Mouse (Mus musculus): ENCODE measurements around the gene Snupn. TPM values are rescaled to one million over a fixed set of nuclear protein-coding genes. Genes with fewer than 3 reads are reported as not detected.
A peak's percentile ranks its signal among the peaks of the same experiment; 100 is the strongest.

Gene Snupn
- polyA plus RNA-seq, 1 experiment, result 18.5 TPM

DNA sequence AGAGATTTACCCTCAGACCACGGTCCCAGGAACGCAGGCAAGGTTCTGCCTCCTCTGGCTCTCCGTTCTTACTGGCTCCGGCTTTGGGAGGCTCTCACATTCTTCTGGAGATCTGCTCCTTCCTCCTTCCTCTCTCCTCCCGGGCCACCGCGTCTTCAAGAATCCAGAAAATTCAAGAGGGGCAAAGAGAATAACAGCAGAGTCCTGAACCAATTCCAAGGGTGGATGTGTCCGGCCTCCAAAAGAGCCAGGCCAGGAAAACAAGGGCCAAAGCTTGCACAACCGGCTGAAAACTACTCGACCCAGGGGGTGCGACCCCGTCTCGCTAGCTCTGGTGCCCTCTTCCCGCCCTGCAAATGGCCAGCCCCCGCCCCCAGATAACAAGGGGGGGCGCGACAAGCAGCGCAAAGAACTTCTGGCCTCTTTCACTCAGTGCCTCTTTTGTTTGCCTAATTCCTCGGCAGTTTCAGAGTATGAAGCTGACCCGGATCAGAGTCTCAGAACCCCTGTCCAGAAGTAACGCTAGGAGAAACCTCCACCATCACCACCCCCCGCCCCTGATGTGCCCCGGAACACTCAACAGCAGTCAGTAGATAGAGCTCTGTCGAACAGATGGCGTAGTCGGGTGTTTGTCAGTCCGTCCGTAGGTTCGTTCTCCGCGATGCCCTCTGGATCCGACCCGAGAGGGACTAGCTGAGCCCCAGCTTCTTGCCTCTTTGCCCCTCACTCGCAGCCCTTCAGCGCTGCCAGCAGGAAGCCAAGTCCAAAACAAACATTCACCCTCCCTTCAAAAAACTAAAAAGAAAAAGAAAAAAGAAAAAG is 23.3 kb upstream of the Snupn start:
- no peaks in the 10 kb centered on the region for H3K9me3 ChIP-seq (replicated peaks; ENCODE audit: control insufficient read depth, insufficient read depth, low read length, poor library complexity, severe bottlenecking)
- TF ChIP-seq EP300 (IDR thresholded peaks at IDR 0.05; ENCODE audit: insufficient read depth, low read depth, low read length), result no peak
- no peak for TF ChIP-seq CTCF (IDR thresholded peaks at IDR 0.05; ENCODE audit: low read depth, low read length)
- no peak for TF ChIP-seq POLR2A (IDR thresholded peaks at IDR 0.05; ENCODE audit: insufficient read depth, low read length)
- peak overlapping the region; percentile 76 for H3K9ac ChIP-seq (ENCODE audit: low read depth, poor library complexity, severe bottlenecking)
- no peaks in the 10 kb centered on the region for H3K27me3 ChIP-seq (ENCODE audit: control insufficient read depth, insufficient read depth, low read length, poor library complexity, severe bottlenecking)
- H3K4me3 ChIP-seq (ENCODE audit: low read depth, low read length), result peak overlapping the region; percentile 79
- no peaks in the 10 kb centered on the region for H3K36me3 ChIP-seq (ENCODE audit: control insufficient read depth, insufficient read depth, low read length, poor library complexity, severe bottlenecking)
- peaks cover 3% of the 10 kb centered on the region for H3K4me1 ChIP-seq (ENCODE audit: control insufficient read depth, insufficient read depth, low read length)
- no peak overlapping the region for H3K27ac ChIP-seq (ENCODE audit: insufficient read depth, low read length)

GRCm38 (mm10) chr9:56928041-56928811 is 22.5 kb upstream of the Snupn start, which contains the start of gene Snx33:
Gene Snx33, minus strand, starts transcription at chr9:56928371.
- Histone ChIP-seq H3K4me3 (ENCODE audit: low read depth, low read length) (peak within 1 kb of the TSS; percentile 79), H3K4me1 (ENCODE audit: control insufficient read depth, insufficient read depth, low read length) (peaks cover 3% of the 10 kb centered on the region), H3K27ac (ENCODE audit: insufficient read depth, low read length) (0 out of 2 replicates have a peak within 1 kb of the TSS, but pooled peaks have one; percentile 31), H3K36me3 (ENCODE audit: control insufficient read depth, insufficient read depth, low read length, poor library complexity, severe bottlenecking) (no peaks in the 10 kb centered on the region), H3K9ac (ENCODE audit: low read depth, poor library complexity, severe bottlenecking) (peak within 1 kb of the TSS; percentile 76), H3K9me3 (replicated peaks; ENCODE audit: control insufficient read depth, insufficient read depth, low read length, poor library complexity, severe bottlenecking) (no peaks in the 10 kb centered on the region), H3K27me3 (ENCODE audit: control insufficient read depth, insufficient read depth, low read length, poor library complexity, severe bottlenecking) (no peaks in the 10 kb centered on the region)
- TF ChIP-seq CTCF (IDR thresholded peaks at IDR 0.05; ENCODE audit: low read depth, low read length) (peak; percentile 26), EP300 (IDR thresholded peaks at IDR 0.05; ENCODE audit: insufficient read depth, low read depth, low read length) (no peak), POLR2A (IDR thresholded peaks at IDR 0.05; ENCODE audit: insufficient read depth, low read length) (no peak)

GRCm38 (mm10) chr9:56929496-56929895 is 21.2 kb upstream of the Snupn start:
- Histone ChIP-seq H3K4me1 (ENCODE audit: control insufficient read depth, insufficient read depth, low read length) (peaks cover 3% of the 10 kb centered on the region), H3K9me3 (replicated peaks; ENCODE audit: control insufficient read depth, insufficient read depth, low read length, poor library complexity, severe bottlenecking) (no peaks in the 10 kb centered on the region), H3K27me3 (ENCODE audit: control insufficient read depth, insufficient read depth, low read length, poor library complexity, severe bottlenecking) (no peaks in the 10 kb centered on the region), H3K27ac (ENCODE audit: insufficient read depth, low read length) (no peak overlapping the region), H3K4me3 (ENCODE audit: low read depth, low read length) (no peak overlapping the region), H3K36me3 (ENCODE audit: control insufficient read depth, insufficient read depth, low read length, poor library complexity, severe bottlenecking) (no peaks in the 10 kb centered on the region), H3K9ac (ENCODE audit: low read depth, poor library complexity, severe bottlenecking) (no peak overlapping the region)
- TF ChIP-seq CTCF (IDR thresholded peaks at IDR 0.05; ENCODE audit: low read depth, low read length) (no peak), POLR2A (IDR thresholded peaks at IDR 0.05; ENCODE audit: insufficient read depth, low read length) (no peak), EP300 (IDR thresholded peaks at IDR 0.05; ENCODE audit: insufficient read depth, low read depth, low read length) (no peak)

DNA sequence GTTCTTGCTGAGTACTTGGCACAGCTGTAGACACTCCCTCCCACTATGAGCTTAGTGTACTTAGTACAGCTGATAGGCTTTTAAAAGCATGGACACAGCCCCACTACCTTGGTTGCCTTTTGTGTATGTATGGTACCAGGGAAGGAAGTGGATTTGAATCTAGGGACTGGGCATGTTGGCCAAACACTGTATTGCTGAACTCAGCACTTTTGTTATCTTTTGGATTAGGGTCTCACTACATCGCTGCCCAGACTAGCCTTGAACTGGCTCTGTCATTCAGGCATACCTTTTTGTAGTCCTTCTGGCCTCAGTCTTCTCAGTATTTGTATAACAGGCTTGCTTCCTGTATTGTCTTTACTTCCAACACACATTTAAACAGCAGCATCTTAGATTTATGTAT is 20.1 kb upstream of the Snupn start:
- Histone ChIP-seq H3K9ac (ENCODE audit: low read depth, poor library complexity, severe bottlenecking) (no peak overlapping the region), H3K4me1 (ENCODE audit: control insufficient read depth, insufficient read depth, low read length) (peaks cover 3% of the 10 kb centered on the region), H3K36me3 (ENCODE audit: control insufficient read depth, insufficient read depth, low read length, poor library complexity, severe bottlenecking) (no peaks in the 10 kb centered on the region), H3K27me3 (ENCODE audit: control insufficient read depth, insufficient read depth, low read length, poor library complexity, severe bottlenecking) (no peaks in the 10 kb centered on the region), H3K27ac (ENCODE audit: insufficient read depth, low read length) (no peak overlapping the region), H3K4me3 (ENCODE audit: low read depth, low read length) (no peak overlapping the region), H3K9me3 (replicated peaks; ENCODE audit: control insufficient read depth, insufficient read depth, low read length, poor library complexity, severe bottlenecking) (no peaks in the 10 kb centered on the region)
- no peak for TF ChIP-seq POLR2A (IDR thresholded peaks at IDR 0.05; ENCODE audit: insufficient read depth, low read length)
- no peak for TF ChIP-seq EP300 (IDR thresholded peaks at IDR 0.05; ENCODE audit: insufficient read depth, low read depth, low read length)
- no peak for TF ChIP-seq CTCF (IDR thresholded peaks at IDR 0.05; ENCODE audit: low read depth, low read length)

DNA sequence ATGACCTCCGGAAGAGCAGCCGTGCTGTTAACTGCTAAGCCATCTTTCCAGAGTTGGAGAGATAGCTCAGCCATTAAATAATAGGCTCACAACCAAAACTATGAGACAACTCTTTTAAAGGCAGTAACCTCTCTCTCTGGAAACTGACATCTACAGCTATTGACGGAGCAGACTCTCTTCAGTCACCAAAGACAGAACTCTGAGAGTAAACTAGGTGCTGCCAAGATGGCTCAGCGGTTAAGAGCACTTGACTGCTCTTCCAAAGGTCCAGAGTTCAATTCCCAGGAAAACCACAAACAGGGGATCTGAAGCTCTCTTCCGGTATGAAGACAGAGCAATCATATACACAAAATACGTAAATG is 13.8 kb upstream of the Snupn start:
- H3K27ac ChIP-seq (ENCODE audit: insufficient read depth, low read length), result no peak overlapping the region
- H3K9ac ChIP-seq (ENCODE audit: low read depth, poor library complexity, severe bottlenecking), result peak overlapping the region; percentile 65
- TF ChIP-seq CTCF (IDR thresholded peaks at IDR 0.05; ENCODE audit: low read depth, low read length), result no peak
- peak overlapping the region; percentile 81 for H3K4me3 ChIP-seq (ENCODE audit: low read depth, low read length)
- H3K4me1 ChIP-seq (ENCODE audit: control insufficient read depth, insufficient read depth, low read length), result no peaks in the 10 kb centered on the region
- H3K36me3 ChIP-seq (ENCODE audit: control insufficient read depth, insufficient read depth, low read length, poor library complexity, severe bottlenecking), result no peaks in the 10 kb centered on the region
- no peaks in the 10 kb centered on the region for H3K9me3 ChIP-seq (replicated peaks; ENCODE audit: control insufficient read depth, insufficient read depth, low read length, poor library complexity, severe bottlenecking)
- H3K27me3 ChIP-seq (ENCODE audit: control insufficient read depth, insufficient read depth, low read length, poor library complexity, severe bottlenecking), result no peaks in the 10 kb centered on the region

All from ES-Bruce4 (cell line).